8 mouse cellular contexts compared by ENCODE assay signal in the genomic region with DNA sequence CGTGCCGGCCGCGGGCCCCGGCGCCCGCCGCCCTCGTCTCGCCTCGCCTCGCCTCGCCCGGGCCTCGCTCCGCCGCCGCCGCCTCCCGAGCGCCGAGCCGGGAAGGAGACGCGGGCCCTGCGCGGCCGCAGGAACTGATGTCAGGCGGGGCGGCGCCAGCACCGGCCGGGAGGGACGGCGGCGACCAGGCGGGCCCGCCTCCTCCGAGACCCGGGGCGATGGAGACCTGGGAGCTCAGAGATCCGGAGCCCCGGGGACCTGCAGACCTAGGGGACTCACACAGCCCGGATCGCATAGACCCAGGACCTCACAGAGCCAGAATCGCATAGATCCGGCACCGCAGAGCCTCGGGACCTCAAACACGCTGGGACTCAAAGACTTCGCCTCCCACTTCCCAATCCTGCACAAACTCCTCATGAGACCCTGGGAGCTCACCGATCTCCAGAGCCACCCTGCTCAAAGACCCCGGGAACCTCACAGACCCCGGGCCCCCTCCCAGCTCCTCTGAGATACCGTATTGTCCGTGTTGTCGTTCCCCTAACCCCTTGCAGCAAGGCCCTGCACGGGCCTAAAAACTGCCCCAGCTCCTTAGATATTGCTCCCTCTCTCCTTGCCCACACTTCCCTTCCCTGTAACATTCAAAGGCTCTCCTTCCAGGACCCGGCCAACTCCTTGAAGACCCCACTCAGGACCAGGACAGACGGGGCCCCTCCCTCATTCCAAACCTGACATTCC. TPM values are rescaled to one million over a fixed set of nuclear protein-coding genes. Genes with fewer than 3 reads are reported as not detected.
DNase-seq lines count a peak whose midpoint lies in the region; ATAC-seq and TF ChIP-seq lines count a peak whose summit lies in the region.

No protein-coding gene starts in this region.

- peak; percentile 50 for DNase-seq in c-Kit-positive CD71-positive TER-119-positive erythroid progenitor cells, embryonic 14.5 days (ENCODE audit: low spot score)
- peak; percentile 68 for DNase-seq in heart, postnatal 25 days (ENCODE audit: low spot score)
- DNase-seq in layer of hippocampus, adult 18-20 months (ENCODE audit: low spot score in 2 of 2), result peak; percentile 52 to 78
- DNase-seq in lung, postnatal 0 days (ENCODE audit: low spot score), result peak; percentile 86
- peak; percentile 52 for DNase-seq in ovary, postnatal 10 days (ENCODE audit: low spot score)
- peak; percentile 81 for DNase-seq in thymus, postnatal 14 days

- peak overlapping the region; percentile 85 for H3K4me2 ChIP-seq in forebrain, embryonic 12.5 days
- peak overlapping the region; percentile 86 for H3K4me2 ChIP-seq in lung, postnatal 0 days (replicated peaks; ENCODE audit: low read depth, low read length)

- no peaks in the 10 kb centered on the region for H3K36me3 ChIP-seq in ES-Bruce4 (ENCODE audit: control insufficient read depth, insufficient read depth, low read length, poor library complexity, severe bottlenecking)
- peaks cover 11% of the 10 kb centered on the region for H3K36me3 ChIP-seq in forebrain, embryonic 12.5 days (replicated peaks)
- no peaks in the 10 kb centered on the region for H3K36me3 ChIP-seq in lung, postnatal 0 days (ENCODE audit: insufficient read depth, low read length)

- TF ChIP-seq POLR2A in ES-Bruce4 (IDR thresholded peaks at IDR 0.05; ENCODE audit: insufficient read depth, low read length), result no peak

- H3K27ac ChIP-seq in ES-Bruce4 (ENCODE audit: insufficient read depth, low read length), result no peak overlapping the region
- H3K27ac ChIP-seq in forebrain, embryonic 12.5 days, result peak overlapping the region; percentile 59; the same call in 1 of the 2 replicates
- peak overlapping the region; percentile 86 for H3K27ac ChIP-seq in lung, postnatal 0 days (ENCODE audit: low read length)

- ATAC-seq in forebrain, embryonic 12.5 days (ENCODE audit: low FRiP score), result peak; percentile 85
- ATAC-seq in lung, postnatal 0 days, result peak; percentile 94

- no peaks in the 10 kb centered on the region for H3K27me3 ChIP-seq in ES-Bruce4 (ENCODE audit: control insufficient read depth, insufficient read depth, low read length, poor library complexity, severe bottlenecking)
- no peaks in the 10 kb centered on the region for H3K27me3 ChIP-seq in forebrain, embryonic 12.5 days
- no peaks in the 10 kb centered on the region for H3K27me3 ChIP-seq in lung, postnatal 0 days (replicated peaks; ENCODE audit: insufficient read depth, low read length)

- no peaks in the 10 kb centered on the region for H3K4me1 ChIP-seq in ES-Bruce4 (ENCODE audit: control insufficient read depth, insufficient read depth, low read length)
- peaks cover 16% of the 10 kb centered on the region for H3K4me1 ChIP-seq in forebrain, embryonic 12.5 days
- H3K4me1 ChIP-seq in lung, postnatal 0 days (ENCODE audit: insufficient read depth, low read depth, low read length), result peaks cover 16% of the 10 kb centered on the region

- peak overlapping the region; percentile 88 for H3K9ac ChIP-seq in ES-Bruce4 (ENCODE audit: low read depth, poor library complexity, severe bottlenecking)
- H3K9ac ChIP-seq in forebrain, embryonic 12.5 days, result peak overlapping the region; percentile 82
- H3K9ac ChIP-seq in lung, postnatal 0 days (replicated peaks; ENCODE audit: low read depth), result peak overlapping the region; percentile 88

- peak overlapping the region; percentile 66 for H3K4me3 ChIP-seq in ES-Bruce4 (ENCODE audit: low read depth, low read length)
- peak overlapping the region; percentile 76 for H3K4me3 ChIP-seq in forebrain, embryonic 12.5 days (replicated peaks)
- peak overlapping the region; percentile 80 for H3K4me3 ChIP-seq in lung, postnatal 0 days (ENCODE audit: low read depth, low read length)

- TF ChIP-seq EP300 in ES-Bruce4 (IDR thresholded peaks at IDR 0.05; ENCODE audit: insufficient read depth, low read depth, low read length), result no peak
- TF ChIP-seq EP300 in lung, postnatal 0 days (IDR thresholded peaks at IDR 0.05), result no peak

- TF ChIP-seq CTCF in ES-Bruce4 (IDR thresholded peaks at IDR 0.05; ENCODE audit: low read depth, low read length), result no peak
- TF ChIP-seq CTCF in lung, postnatal 0 days (IDR thresholded peaks at IDR 0.05), result no peak

- H3K9me3 ChIP-seq in ES-Bruce4 (replicated peaks; ENCODE audit: control insufficient read depth, insufficient read depth, low read length, poor library complexity, severe bottlenecking), result no peaks in the 10 kb centered on the region
- H3K9me3 ChIP-seq in forebrain, embryonic 12.5 days, result no peaks in the 10 kb centered on the region
- no peaks in the 10 kb centered on the region for H3K9me3 ChIP-seq in lung, postnatal 0 days (ENCODE audit: low read length)

- intact Hi-C loops in heart, postnatal 25 days (cut with DNase I), result loop anchor here (1.0 to 5.0 kb wide), 2 partner anchors 59 to 128 kb away; a partner anchor contains a TSS

- under 1% methylated on average over 57 of the region's 60 CpGs for WGBS in forebrain, embryonic 12.5 days
- 1% methylated on average over 32 of the region's 60 CpGs for whole genome bisulfite sequencing in lung, postnatal 0 days

RNA-seq across cellular contexts. Expression of a gene that starts 0.5 kb away (rescaled TPM):
- 11.1 and 15.1 TPM in 2 replicates for polyA plus RNA-seq in ES-Bruce4 (2011; ENCODE audit: insufficient read depth, insufficient read length, low read depth, missing spikeins)
- 5.2 and 6.6 TPM in 2 replicates for polyA plus RNA-seq in forebrain, embryonic 12.5 days (2016; fragmentation: Nextera tagmentation; extraction: Ambion mirVana)
- total RNA-seq in heart, postnatal 25 days (2021), result 100 to 1,000 TPM in 1 of 2 experiments, 10 to 100 TPM in 1; 94.1 to 109 TPM
- 10 to 100 TPM; 81.2 to 81.3 TPM for total RNA-seq in layer of hippocampus, adult 18-20 months (2021)
- polyA plus RNA-seq in lung, postnatal 0 days (2015; fragmentation: Nextera tagmentation; extraction: Ambion mirVana), result 5.2 and 5.3 TPM in 2 replicates

RNA-seq across cellular contexts. Expression of a gene that starts 21.2 kb away (rescaled TPM):
- 4.1 TPM in 1 of 2 replicates, not detected in the other for polyA plus RNA-seq in ES-Bruce4 (2011; ENCODE audit: insufficient read depth, insufficient read length, low read depth, missing spikeins)
- polyA plus RNA-seq in forebrain, embryonic 12.5 days (2016; fragmentation: Nextera tagmentation; extraction: Ambion mirVana), result 0.31 and 1.0 TPM in 2 replicates
- total RNA-seq in heart, postnatal 25 days (2021), result not detected
- total RNA-seq in layer of hippocampus, adult 18-20 months (2021), result under 1 TPM in 1 of 2 experiments, not detected in 1; 0.25 TPM
- not detected in 2 replicates for polyA plus RNA-seq in lung, postnatal 0 days (2015; fragmentation: Nextera tagmentation; extraction: Ambion mirVana)

RNA-seq across cellular contexts. Expression of a gene that starts 40.6 kb away (rescaled TPM):
- 0.82 and 1.8 TPM in 2 replicates for polyA plus RNA-seq in ES-Bruce4 (2011; ENCODE audit: insufficient read depth, insufficient read length, low read depth, missing spikeins)
- polyA plus RNA-seq in forebrain, embryonic 12.5 days (2016; fragmentation: Nextera tagmentation; extraction: Ambion mirVana), result not detected in 2 replicates
- total RNA-seq in heart, postnatal 25 days (2021), result 100 to 1,000 TPM; 105 to 117 TPM
- total RNA-seq in layer of hippocampus, adult 18-20 months (2021), result 1 to 10 TPM; 4.1 to 4.2 TPM
- polyA plus RNA-seq in lung, postnatal 0 days (2015; fragmentation: Nextera tagmentation; extraction: Ambion mirVana), result 1.1 and 1.2 TPM in 2 replicates

RNA-seq across cellular contexts. Expression of a gene that starts 45.7 kb away (rescaled TPM):
- polyA plus RNA-seq in ES-Bruce4 (2011; ENCODE audit: insufficient read depth, insufficient read length, low read depth, missing spikeins), result 3.4 and 4.5 TPM in 2 replicates
- 0.09 and 0.33 TPM in 2 replicates for polyA plus RNA-seq in forebrain, embryonic 12.5 days (2016; fragmentation: Nextera tagmentation; extraction: Ambion mirVana)
- 10 to 100 TPM; 21.2 to 28.9 TPM for total RNA-seq in heart, postnatal 25 days (2021)
- under 1 TPM; 0.32 to 0.51 TPM for total RNA-seq in layer of hippocampus, adult 18-20 months (2021)
- polyA plus RNA-seq in lung, postnatal 0 days (2015; fragmentation: Nextera tagmentation; extraction: Ambion mirVana), result 3.5 and 3.6 TPM in 2 replicates

RNA-seq across cellular contexts. Expression of a gene that starts 58.3 kb away (rescaled TPM):
- 73.8 and 76.6 TPM in 2 replicates for polyA plus RNA-seq in ES-Bruce4 (2011; ENCODE audit: insufficient read depth, insufficient read length, low read depth, missing spikeins)
- polyA plus RNA-seq in forebrain, embryonic 12.5 days (2016; fragmentation: Nextera tagmentation; extraction: Ambion mirVana), result 17.3 and 19.8 TPM in 2 replicates
- total RNA-seq in heart, postnatal 25 days (2021), result 100 to 1,000 TPM; 298 to 316 TPM
- total RNA-seq in layer of hippocampus, adult 18-20 months (2021), result under 1 TPM; 0.61 to 0.74 TPM
- polyA plus RNA-seq in lung, postnatal 0 days (2015; fragmentation: Nextera tagmentation; extraction: Ambion mirVana), result 52.3 and 57.5 TPM in 2 replicates
